Comparison of ENCODE assay signal across 24 mouse cellular contexts in the genomic region with DNA sequence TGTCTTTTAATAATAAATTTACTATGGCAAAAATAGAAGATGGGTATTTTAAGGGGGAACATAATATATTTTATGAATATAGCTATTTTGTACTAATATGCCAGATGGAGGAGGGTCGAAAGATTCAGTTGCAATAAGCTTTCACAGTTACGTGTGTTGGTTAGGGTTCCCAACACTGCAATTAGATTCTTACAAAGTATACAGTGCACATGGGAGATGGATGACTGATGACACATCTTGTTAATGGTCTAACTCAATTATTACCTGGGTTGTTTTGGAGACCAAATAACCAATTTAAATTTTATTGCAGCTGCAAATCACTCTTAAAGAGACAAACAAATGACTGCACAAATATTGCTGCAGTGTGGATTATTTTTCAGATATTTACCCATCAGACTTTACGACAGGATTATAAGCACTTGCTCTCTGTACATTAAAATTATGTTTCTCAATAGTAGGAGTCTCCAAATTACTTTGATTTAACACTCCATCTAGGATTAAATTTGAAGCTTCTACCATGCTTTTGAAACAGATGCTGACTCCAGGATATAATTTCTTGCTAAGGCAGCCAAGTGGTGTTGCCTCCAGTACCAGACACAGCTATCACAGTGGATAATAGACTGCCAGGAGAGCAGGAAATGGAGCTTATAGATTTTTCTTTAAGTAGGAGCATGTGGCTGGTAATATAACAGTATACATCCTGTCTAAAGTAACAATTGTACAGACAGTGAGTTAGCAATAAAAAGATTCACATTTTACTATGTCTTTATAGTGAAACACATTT.
DNase-seq lines count a peak whose midpoint lies in the region; ATAC-seq and TF ChIP-seq lines count a peak whose summit lies in the region.
"Had no signal": no experiment of that assay in that cellular context is flagged by ENCODE, and none has a peak within 500 bp of the region (broad histone marks: within the 10 kb centered on the region; RNA-seq: fewer than 3 reads in every experiment).

No protein-coding gene starts in this region.

- no peak overlapping the region for H3K27ac ChIP-seq in hindbrain, embryonic 14.5 days
- H3K27ac ChIP-seq in hindbrain, embryonic 10.5 days: no peak overlapping the region
- H3K27ac ChIP-seq in midbrain, postnatal 0 days (ENCODE audit: low read depth, low read length): no peak overlapping the region
- no peak overlapping the region for H3K27ac ChIP-seq in midbrain, embryonic 15.5 days
- H3K27ac ChIP-seq in neural tube, embryonic 13.5 days (replicated peaks): 0 out of 2 replicates have a peak overlapping the region, but pooled peaks have one; percentile 46
- H3K27ac ChIP-seq in neural tube, embryonic 14.5 days (ENCODE audit: low read depth, low read length): no peak overlapping the region
- H3K27ac ChIP-seq: embryonic facial prominence, embryonic 13.5 days; embryonic facial prominence, embryonic 15.5 days; forebrain, embryonic 10.5 days; forebrain, embryonic 13.5 days; forebrain, embryonic 15.5 days had no signal

- peak; percentile 81; the same call in 1 of the 2 replicates for ATAC-seq in hindbrain, embryonic 14.5 days (ENCODE audit: low FRiP score)
- no peak for ATAC-seq in midbrain, postnatal 0 days (ENCODE audit: low FRiP score)
- ATAC-seq in midbrain, embryonic 15.5 days (replicated peaks): no peak
- peak; percentile 97 for ATAC-seq in neural tube, embryonic 13.5 days (ENCODE audit: low read depth)
- peak; percentile 97 for ATAC-seq in neural tube, embryonic 14.5 days (ENCODE audit: low read depth)
- ATAC-seq: forebrain, embryonic 13.5 days; forebrain, embryonic 15.5 days had no signal

- no peak overlapping the region for H3K9ac ChIP-seq in hindbrain, embryonic 14.5 days
- no peak overlapping the region for H3K9ac ChIP-seq in midbrain, postnatal 0 days (replicated peaks; ENCODE audit: low read length, poor library complexity, severe bottlenecking)
- no peak overlapping the region for H3K9ac ChIP-seq in midbrain, embryonic 15.5 days
- H3K9ac ChIP-seq in neural tube, embryonic 13.5 days: no peak overlapping the region
- H3K9ac ChIP-seq in neural tube, embryonic 14.5 days (replicated peaks; ENCODE audit: low read depth, low read length): no peak overlapping the region
- H3K9ac ChIP-seq: embryonic facial prominence, embryonic 13.5 days; embryonic facial prominence, embryonic 15.5 days; forebrain, embryonic 13.5 days; forebrain, embryonic 15.5 days had no signal

- H3K27me3 ChIP-seq in hindbrain, embryonic 14.5 days (ENCODE audit: control insufficient read depth, insufficient read depth, low read length): no peaks in the 10 kb centered on the region
- H3K27me3 ChIP-seq in hindbrain, embryonic 10.5 days (ENCODE audit: insufficient read depth, poor library complexity, severe bottlenecking): no peaks in the 10 kb centered on the region
- no peaks in the 10 kb centered on the region for H3K27me3 ChIP-seq in midbrain, postnatal 0 days (ENCODE audit: insufficient read depth, low read length)
- no peaks in the 10 kb centered on the region for H3K27me3 ChIP-seq in midbrain, embryonic 15.5 days (replicated peaks)
- H3K27me3 ChIP-seq in neural tube, embryonic 13.5 days: no peaks in the 10 kb centered on the region
- H3K27me3 ChIP-seq in neural tube, embryonic 14.5 days (ENCODE audit: control insufficient read depth, insufficient read depth, low read length): no peaks in the 10 kb centered on the region
- H3K27me3 ChIP-seq: embryonic facial prominence, embryonic 13.5 days; embryonic facial prominence, embryonic 15.5 days; forebrain, embryonic 13.5 days; forebrain, embryonic 15.5 days had no signal

- 67% methylated on average over 3 of the region's 3 CpGs for WGBS in hindbrain, embryonic 14.5 days
- WGBS in hindbrain, embryonic 10.5 days: 89% methylated on average over 3 of the region's 3 CpGs
- WGBS in midbrain, postnatal 0 days: 84% methylated on average over 3 of the region's 3 CpGs
- WGBS in midbrain, embryonic 15.5 days: 86% methylated on average over 3 of the region's 3 CpGs
- 37% methylated on average over 3 of the region's 3 CpGs for whole genome bisulfite sequencing in neural tube, embryonic 13.5 days
- WGBS in neural tube, embryonic 14.5 days: 29% methylated on average over 3 of the region's 3 CpGs

- H3K36me3 ChIP-seq in hindbrain, embryonic 14.5 days (replicated peaks; ENCODE audit: control insufficient read depth, insufficient read depth): no peaks in the 10 kb centered on the region
- no peaks in the 10 kb centered on the region for H3K36me3 ChIP-seq in hindbrain, embryonic 10.5 days
- H3K36me3 ChIP-seq in midbrain, postnatal 0 days (ENCODE audit: insufficient read depth, low read length): no peaks in the 10 kb centered on the region
- no peaks in the 10 kb centered on the region for H3K36me3 ChIP-seq in midbrain, embryonic 15.5 days (replicated peaks)
- H3K36me3 ChIP-seq in neural tube, embryonic 13.5 days: no peaks in the 10 kb centered on the region
- H3K36me3 ChIP-seq in neural tube, embryonic 14.5 days (ENCODE audit: control insufficient read depth, insufficient read depth, low read length): no peaks in the 10 kb centered on the region
- H3K36me3 ChIP-seq: embryonic facial prominence, embryonic 13.5 days; embryonic facial prominence, embryonic 15.5 days; forebrain, embryonic 10.5 days; forebrain, embryonic 15.5 days had no signal

- H3K9me3 ChIP-seq in hindbrain, embryonic 14.5 days (ENCODE audit: control insufficient read depth, low read length): no peaks in the 10 kb centered on the region
- no peaks in the 10 kb centered on the region for H3K9me3 ChIP-seq in hindbrain, embryonic 10.5 days
- no peaks in the 10 kb centered on the region for H3K9me3 ChIP-seq in midbrain, postnatal 0 days (ENCODE audit: low read length)
- H3K9me3 ChIP-seq in midbrain, embryonic 15.5 days: no peaks in the 10 kb centered on the region
- H3K9me3 ChIP-seq in neural tube, embryonic 13.5 days: no peaks in the 10 kb centered on the region
- H3K9me3 ChIP-seq in neural tube, embryonic 14.5 days (ENCODE audit: control insufficient read depth, low read length): no peaks in the 10 kb centered on the region
- H3K9me3 ChIP-seq: embryonic facial prominence, embryonic 13.5 days; embryonic facial prominence, embryonic 15.5 days; forebrain, embryonic 10.5 days; forebrain, embryonic 13.5 days; forebrain, embryonic 15.5 days had no signal

- no peak overlapping the region for H3K4me2 ChIP-seq in hindbrain, embryonic 14.5 days (replicated peaks)
- no peak overlapping the region for H3K4me2 ChIP-seq in midbrain, postnatal 0 days (ENCODE audit: low read depth, low read length, poor library complexity, severe bottlenecking)
- no peak overlapping the region for H3K4me2 ChIP-seq in midbrain, embryonic 15.5 days
- no peak overlapping the region for H3K4me2 ChIP-seq in neural tube, embryonic 13.5 days
- H3K4me2 ChIP-seq in neural tube, embryonic 14.5 days (ENCODE audit: low read depth, low read length): no peak overlapping the region
- H3K4me2 ChIP-seq: embryonic facial prominence, embryonic 13.5 days; embryonic facial prominence, embryonic 15.5 days; forebrain, embryonic 13.5 days; forebrain, embryonic 15.5 days had no signal

- H3K4me1 ChIP-seq in hindbrain, embryonic 14.5 days (replicated peaks; ENCODE audit: control insufficient read depth, insufficient read depth, low read length): no peaks in the 10 kb centered on the region
- H3K4me1 ChIP-seq in hindbrain, embryonic 10.5 days (replicated peaks): no peaks in the 10 kb centered on the region
- H3K4me1 ChIP-seq in midbrain, postnatal 0 days (ENCODE audit: insufficient read depth, low read length): no peaks in the 10 kb centered on the region
- no peaks in the 10 kb centered on the region for H3K4me1 ChIP-seq in midbrain, embryonic 15.5 days
- H3K4me1 ChIP-seq in neural tube, embryonic 13.5 days (replicated peaks): no peaks in the 10 kb centered on the region; the same call in 1 of the 2 replicates
- H3K4me1 ChIP-seq in neural tube, embryonic 14.5 days (ENCODE audit: control insufficient read depth, insufficient read depth, low read length): no peaks in the 10 kb centered on the region
- H3K4me1 ChIP-seq: embryonic facial prominence, embryonic 13.5 days; embryonic facial prominence, embryonic 15.5 days; forebrain, embryonic 10.5 days; forebrain, embryonic 13.5 days; forebrain, embryonic 15.5 days had no signal

- no peak for DNase-seq in hindbrain, embryonic 14.5 days (ENCODE audit: low spot score)
- DNase-seq in hindbrain, embryonic 10.5 days (ENCODE audit: low spot score): no peak
- DNase-seq in midbrain, postnatal 0 days (ENCODE audit: low spot score): peak; percentile 11
- DNase-seq in frontal cortex, postnatal 10 days (ENCODE audit: low spot score in 2 of 2): no peak
- DNase-seq in thymus, postnatal 0 days (ENCODE audit: low spot score): no peak
- DNase-seq: adrenal gland, adult 2 months; adrenal gland, postnatal 10 days; adrenal gland, postnatal 25 days; cerebellum, adult 11 months; cerebellum, adult 18-20 months; cerebellum, adult 8-10 months; cerebellum, adult 9-11 months; cerebellum, postnatal 14 days; cerebellum, postnatal 36 days; embryo, embryonic 11 days had no signal

- TF ChIP-seq CTCF in midbrain, postnatal 0 days (IDR thresholded peaks at IDR 0.05): no peak

- no peak overlapping the region for H3K4me3 ChIP-seq in hindbrain, embryonic 14.5 days (replicated peaks; ENCODE audit: low read length)
- no peak overlapping the region for H3K4me3 ChIP-seq in hindbrain, embryonic 10.5 days
- no peak overlapping the region for H3K4me3 ChIP-seq in midbrain, postnatal 0 days (ENCODE audit: low read depth, low read length)
- no peak overlapping the region for H3K4me3 ChIP-seq in midbrain, embryonic 15.5 days
- no peak overlapping the region for H3K4me3 ChIP-seq in neural tube, embryonic 13.5 days
- H3K4me3 ChIP-seq in neural tube, embryonic 14.5 days (ENCODE audit: low read depth, low read length): no peak overlapping the region
- H3K4me3 ChIP-seq: embryonic facial prominence, embryonic 13.5 days; embryonic facial prominence, embryonic 15.5 days; erythroblast, embryonic 14.5 days; forebrain, embryonic 10.5 days; forebrain, embryonic 13.5 days; forebrain, embryonic 15.5 days had no signal

Comparison
In these comparisons a context has a peak if more than half of its experiments do, and no peak if none do; other contexts are left out.
1. ATAC-seq: peak in hindbrain, embryonic 14.5 days (single experiment), neural tube, embryonic 13.5 days (single experiment) and neural tube, embryonic 14.5 days (single experiment); none in midbrain, postnatal 0 days (single experiment) and midbrain, embryonic 15.5 days (single experiment).